Mouse (Mus musculus) CH12.LX (cell line): ENCODE measurements around the gene Gm12184. TPM values are rescaled to one million over a fixed set of nuclear protein-coding genes. Genes with fewer than 3 reads are reported as not detected.
"Not testable (repeated sequence)": the region's sequence is repeated elsewhere in the genome, so short reads cannot be mapped to it uniquely, and the experiment has no call there.

Source experiments
- DNase-seq: peaks from one replicate; pipeline ENCODE4 v3.0.0-alpha.2; 2013; ENCODE audit errors: extremely low read depth
- H3K27ac ChIP-seq: 2 replicates; pipeline ENCODE4 v1.5.1; 2012; ENCODE audit warnings: low read depth, mild to moderate bottlenecking, control low read depth, moderate library complexity; ENCODE audit not compliant: insufficient read depth
- H3K27me3 ChIP-seq: replicated peaks from 2 replicates; pipeline ENCODE3; 2012; ENCODE audit warnings: inconsistent platforms
- H3K36me3 ChIP-seq, 2 experiments: replicated peaks in 1 of 2; 2 replicates each; pipeline versions ENCODE3 to v1.6.1; 2012; ENCODE audit warnings: inconsistent platforms in 1 of 2, low read length in 1 of 2, mild to moderate bottlenecking in 1 of 2, mixed read lengths in 1 of 2, moderate library complexity in 1 of 2; ENCODE audit not compliant: control insufficient read depth in 1 of 2, insufficient read depth in 1 of 2
- H3K4me1 ChIP-seq, 2 experiments: 2 replicates each; pipeline ENCODE4 v1.6.1; 2012; ENCODE audit warnings: inconsistent platforms in 1 of 2, moderate library complexity in 1 of 2; ENCODE audit not compliant: insufficient read depth in 2 of 2, control insufficient read depth in 1 of 2
- H3K4me2 ChIP-seq: 2 replicates; pipeline ENCODE4 v1.6.1; 2012; ENCODE audit warnings: low read depth, mild to moderate bottlenecking, control low read depth; ENCODE audit not compliant: poor library complexity, insufficient read depth, severe bottlenecking
- H3K4me3 ChIP-seq, 3 experiments: fragments of 150-350 bp in 1 of 3; sonication (generic) in 1 of 3; replicated peaks in 1 of 3; 2 replicates each; pipeline versions ENCODE3 to v1.5.1; 2011 to 2012; ENCODE audit warnings: low read depth in 2 of 3, low read length in 2 of 3, mild to moderate bottlenecking in 2 of 3, moderate library complexity in 2 of 3, control low read depth in 1 of 3, improper control_type of control experiment in 1 of 3, inconsistent platforms in 1 of 3, mixed read lengths in 1 of 3; ENCODE audit not compliant: poor library complexity in 1 of 3
- H3K79me2 ChIP-seq: replicated peaks from 2 replicates; pipeline ENCODE4 v1.6.1; 2012; ENCODE audit warnings: mild to moderate bottlenecking, moderate library complexity; ENCODE audit not compliant: control insufficient read depth, poor library complexity, insufficient read depth, severe bottlenecking; ENCODE audit errors: extremely low read depth
- H3K9ac ChIP-seq: 2 replicates; pipeline ENCODE4 v1.6.1; 2012; ENCODE audit warnings: low read depth, mild to moderate bottlenecking, control low read depth, moderate library complexity; ENCODE audit not compliant: insufficient read depth
- H3K9me3 ChIP-seq: replicated peaks from 2 replicates; pipeline ENCODE3; 2012; ENCODE audit warnings: low read length, inconsistent platforms, mixed read lengths
- BHLHE40 ChIP-seq: IDR thresholded peaks from 2 replicates; pipeline ENCODE4 v1.6.1; 2011; ENCODE audit warnings: mild to moderate bottlenecking, low read depth, low read length, improper control_type of control experiment
- CHD1 ChIP-seq: IDR thresholded peaks from 2 replicates; pipeline ENCODE4 v1.6.1; 2012; ENCODE audit warnings: low read depth, low read length, improper control_type of control experiment, inconsistent platforms
- CHD2 ChIP-seq: IDR thresholded peaks from 2 replicates; pipeline ENCODE4 v1.6.1; 2011; ENCODE audit warnings: low read length, improper control_type of control experiment
- CTCF ChIP-seq, 2 experiments: IDR thresholded peaks in 1 of 2; conservative IDR thresholded peaks in 1 of 2; 2 replicates each; pipeline ENCODE4 v1.5.1; 2011 to 2012; ENCODE audit warnings: low read depth in 2 of 2, low read length in 2 of 2, improper control_type of control experiment in 1 of 2, inconsistent platforms in 1 of 2, mild to moderate bottlenecking in 1 of 2, moderate library complexity in 1 of 2
- ELF1 ChIP-seq: IDR thresholded peaks from 2 replicates; pipeline ENCODE4 v1.6.1; 2014; ENCODE audit warnings: low read depth, mild to moderate bottlenecking, inconsistent platforms, low read length, improper control_type of control experiment
- EP300 ChIP-seq: IDR thresholded peaks from 2 replicates; pipeline ENCODE4 v1.6.1; 2011; ENCODE audit warnings: low read length, improper control_type of control experiment
- ETS1 ChIP-seq: conservative IDR thresholded peaks from 2 replicates; pipeline ENCODE4 v1.6.1; 2012; ENCODE audit warnings: low read depth, mild to moderate bottlenecking, inconsistent platforms, low read length, improper control_type of control experiment, moderate library complexity
- IRF4 ChIP-seq: IDR thresholded peaks from 2 replicates; pipeline ENCODE4 v1.6.1; 2014; ENCODE audit warnings: low read depth, mild to moderate bottlenecking, inconsistent platforms, low read length, improper control_type of control experiment
- JUN ChIP-seq: IDR thresholded peaks from 2 replicates; pipeline ENCODE4 v1.6.1; 2011; ENCODE audit warnings: low read depth, mild to moderate bottlenecking, low read length, improper control_type of control experiment, moderate library complexity; ENCODE audit not compliant: insufficient read depth
- MAFK ChIP-seq: IDR thresholded peaks from 2 replicates; pipeline ENCODE4 v1.6.1; 2011; ENCODE audit warnings: low read length, improper control_type of control experiment; ENCODE audit not compliant: insufficient replicate concordance
- MAZ ChIP-seq: IDR thresholded peaks from 2 replicates; pipeline ENCODE4 v1.6.1; 2012; ENCODE audit warnings: low read depth, mild to moderate bottlenecking, inconsistent platforms, low read length, improper control_type of control experiment, moderate library complexity
- MXI1 ChIP-seq: IDR thresholded peaks from 2 replicates; pipeline ENCODE4 v1.6.1; 2011; ENCODE audit warnings: mild to moderate bottlenecking, low read depth, low read length, improper control_type of control experiment
- NELFE ChIP-seq: IDR thresholded peaks from 2 replicates; pipeline ENCODE4 v1.6.1; 2011; ENCODE audit warnings: low read depth, low read length, improper control_type of control experiment
- NRF1 ChIP-seq: IDR thresholded peaks from 2 replicates; pipeline ENCODE4 v1.6.1; 2014; ENCODE audit warnings: low read depth, mild to moderate bottlenecking, inconsistent platforms, low read length, improper control_type of control experiment, moderate library complexity
- PAX5 ChIP-seq: IDR thresholded peaks from 2 replicates; pipeline ENCODE4 v1.6.1; 2012; ENCODE audit warnings: low read length, inconsistent platforms, mixed read lengths
- POLR2A ChIP-seq: IDR thresholded peaks from 2 replicates; pipeline ENCODE4 v1.6.1; 2011; ENCODE audit warnings: low read depth, mild to moderate bottlenecking, improper control_type of control experiment, low read length
- POLR2AphosphoS2 ChIP-seq: IDR thresholded peaks from 2 replicates; pipeline ENCODE4 v1.6.1; 2011; ENCODE audit warnings: low read depth, low read length, improper control_type of control experiment
- RAD21 ChIP-seq: IDR thresholded peaks from 2 replicates; pipeline ENCODE4 v1.6.1; 2011; ENCODE audit warnings: low read depth, mild to moderate bottlenecking, low read length, improper control_type of control experiment, moderate library complexity
- SIN3A ChIP-seq: IDR thresholded peaks from 2 replicates; pipeline ENCODE4 v1.6.1; 2012; ENCODE audit warnings: low read length, improper control_type of control experiment, inconsistent platforms
- TBP ChIP-seq: conservative IDR thresholded peaks from 2 replicates; pipeline ENCODE4 v1.6.1; 2011; ENCODE audit warnings: low read depth, low read length, improper control_type of control experiment
- USF1 ChIP-seq: IDR thresholded peaks from 2 replicates; pipeline ENCODE4 v1.6.1; 2014; ENCODE audit warnings: low read depth, mild to moderate bottlenecking, inconsistent platforms, low read length, improper control_type of control experiment
- USF2 ChIP-seq: conservative IDR thresholded peaks from 2 replicates; pipeline ENCODE4 v1.6.1; 2011; ENCODE audit warnings: low read depth, low read length, improper control_type of control experiment
- ZKSCAN1 ChIP-seq: IDR thresholded peaks from 2 replicates; pipeline ENCODE4 v1.6.1; 2012; ENCODE audit warnings: low read depth, inconsistent platforms, low read length, improper control_type of control experiment, borderline replicate concordance
- ZNF384 ChIP-seq: IDR thresholded peaks from 2 replicates; pipeline ENCODE4 v1.6.1; 2012; ENCODE audit warnings: low read depth, low read length, improper control_type of control experiment, inconsistent platforms
- dilution Hi-C: fragments of 300-500 bp; cut with MboI; formaldehyde crosslinking; loops from 2 replicates; pipeline ENCODE4 v1.14.3; 2020; ENCODE audit warnings: low sequenced_read_pairs; ENCODE audit not compliant: extremely low pct_unique_long_range_greater_than_20kb, extremely low pct_ligation_motif_present
- in situ Hi-C: fragments of 300-500 bp; cut with MboI; formaldehyde crosslinking; loops from 3 replicates; pipeline ENCODE4 v1.14.3; 2019; ENCODE audit warnings: low sequenced_read_pairs, low pct_ligation_motif_present, low pct_unique_long_range_greater_than_20kb, mixed read lengths
- polyA plus RNA-seq: library from polyadenylated mRNA; unstranded; fragments of >175 nt; gene quantifications from 2 replicates; pipeline ENCODE4 v1.2.1, GENCODE M21; 2012; ENCODE audit warnings: low read depth; ENCODE audit not compliant: insufficient read length
- total RNA-seq, 2 experiments: library from RNA; depleted of rRNA; stranded (reverse); fragments of 300-350 nt in 1 of 2; fragments of >200 nt in 1 of 2; gene quantifications; 2 replicates each; pipeline ENCODE4 v1.2.3; 2012 to 2014

Gene Gm12184
- total RNA-seq (2012; rRNA removed) = 6.8 and 7.1 TPM in 2 replicates
- 51.6 and 61.0 TPM in 2 replicates for total RNA-seq (2014; rRNA removed)
- 5.6 and 17.1 TPM in 2 replicates for polyA plus RNA-seq

DNA sequence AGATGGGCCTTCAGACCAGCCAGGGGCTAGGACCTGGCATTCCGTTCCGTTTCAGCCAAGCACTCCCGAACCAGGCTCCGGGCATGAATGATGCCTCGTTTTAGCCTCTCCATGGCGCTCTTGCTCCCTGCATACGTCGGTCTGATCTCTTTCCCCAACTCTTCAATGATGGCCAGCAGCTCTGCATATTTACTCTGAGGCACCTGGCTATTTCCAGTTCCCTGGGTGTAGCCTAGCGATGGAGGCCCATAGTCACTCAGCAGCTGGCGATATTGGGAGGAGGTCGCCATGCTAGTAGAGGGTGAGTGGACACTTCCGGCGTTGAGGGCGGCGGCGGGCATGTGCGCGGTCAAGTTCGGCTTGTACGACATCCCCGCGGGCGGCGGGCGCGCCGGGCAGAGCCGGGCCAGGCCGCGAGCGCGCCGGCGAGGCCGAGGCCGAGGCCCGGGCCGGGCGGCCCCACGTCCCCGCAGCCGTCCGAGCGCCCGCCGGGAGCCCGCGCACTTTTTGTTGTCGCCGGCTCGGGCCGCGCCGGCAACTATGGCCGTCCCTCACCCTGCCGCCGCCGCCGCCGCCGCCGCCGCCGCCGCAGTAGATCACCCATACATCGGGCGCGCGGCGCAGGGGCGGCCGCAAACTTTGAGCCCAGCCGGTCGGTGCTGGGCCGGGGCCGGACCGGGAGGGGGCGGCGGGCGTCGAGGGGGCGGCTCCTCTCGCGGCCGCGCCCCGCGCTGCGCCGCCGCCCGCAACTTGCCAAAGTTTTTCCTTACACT is at the start of gene Gm12184, which contains the start of gene Trim7:
Gene Gm12184, minus strand, starts transcription at position 677 of the 773 bp plus-strand sequence.
Gene Trim7, plus strand, starts transcription at position 162 of the 773 bp plus-strand sequence.
- in situ Hi-C loops, DNase-seq, H3K79me2 ChIP-seq, H3K36me3 ChIP-seq, dilution Hi-C loops: not testable (repeated sequence)
- peaks cover 10 to 28% of the 10 kb centered on the region in 2 experiments for H3K4me1 ChIP-seq
- peak within 1 kb of the TSS; percentile 67 for H3K9ac ChIP-seq
- H3K9me3 ChIP-seq = peaks cover 12% of the 10 kb centered on the region
- H3K4me3 ChIP-seq = peak within 1 kb of the TSS; percentile 48 to 71 (median 62)
- H3K27me3 ChIP-seq = peaks cover 11% of the 10 kb centered on the region
- H3K4me2 ChIP-seq = peak within 1 kb of the TSS; percentile 56
- H3K27ac ChIP-seq = peak within 1 kb of the TSS; percentile 86
- TF ChIP-seq MXI1 (0 out of 2 replicates have a peak, but pooled peaks have one; percentile 19), CTCF (conservative IDR thresholded peaks at IDR 0.05 in 1 of 2, IDR thresholded peaks at IDR 0.05 in 1 of 2; ENCODE audit: low read depth in 2 of 2, low read length in 2 of 2) (peak in 1 of 2 experiments; percentile 10; a peak in 1 of 4 replicates)

DNA sequence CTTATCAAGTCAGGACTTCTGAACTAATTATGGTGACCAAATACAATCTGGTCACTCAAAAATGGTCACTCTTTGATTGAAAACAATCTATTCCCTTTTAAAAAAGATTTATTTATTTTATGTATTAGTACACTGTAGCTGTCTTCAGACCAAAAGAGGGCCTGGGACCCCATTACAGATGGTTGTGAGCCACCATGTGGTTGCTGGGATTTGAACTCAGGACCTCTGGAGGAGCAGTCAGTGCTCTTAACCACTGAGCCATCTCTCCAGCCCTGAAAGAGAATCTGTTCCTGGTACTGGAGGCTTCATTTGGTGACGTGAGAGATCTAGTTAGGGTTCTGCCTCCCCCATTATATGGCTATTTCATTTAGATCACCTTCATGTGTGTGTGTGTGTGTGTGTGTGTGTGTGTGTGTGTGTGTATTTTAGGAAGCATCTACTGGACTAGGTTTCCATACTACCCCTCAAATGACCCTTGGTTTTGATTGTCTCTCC is 48.9 kb upstream of the Gm12184 start:
- H3K36me3 ChIP-seq, in situ Hi-C loops, dilution Hi-C loops, H3K9ac ChIP-seq, H3K79me2 ChIP-seq, H3K27me3 ChIP-seq, H3K4me3 ChIP-seq, H3K4me2 ChIP-seq, H3K27ac ChIP-seq, H3K9me3 ChIP-seq: not testable (repeated sequence)
- TF ChIP-seq ELF1 = peak; percentile 51; the same call in 1 of the 2 replicates
- TF ChIP-seq TBP = peak; percentile 97
- H3K4me1 ChIP-seq = peaks cover 2 to 30% of the 10 kb centered on the region in 2 experiments; a peak in 2 of 4 replicates
- peak; percentile 40 for DNase-seq

DNA sequence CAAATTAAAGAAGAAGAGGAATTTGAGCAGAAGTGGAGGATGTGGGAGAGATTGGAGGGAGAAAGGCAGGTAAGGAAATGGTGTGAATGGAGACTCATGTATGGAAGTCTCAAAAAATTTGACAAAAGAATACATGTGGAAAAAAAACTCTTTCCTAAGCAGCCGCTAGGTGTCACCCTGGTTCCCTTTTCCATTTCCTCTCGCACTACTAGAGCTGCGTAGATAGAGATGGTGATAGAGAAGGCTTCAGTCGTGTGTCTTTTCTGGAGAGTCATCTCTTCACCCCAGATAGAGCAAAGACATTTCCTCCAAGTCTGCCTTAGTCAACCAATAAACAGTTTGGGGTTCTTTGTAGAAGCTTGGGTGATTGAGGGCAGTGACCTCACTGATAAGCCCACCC is 48.0 kb upstream of the Gm12184 start:
- peak; percentile 86 for DNase-seq
- Histone ChIP-seq H3K4me3 (no peak overlapping the region), H3K27ac (no peak overlapping the region), H3K79me2 (peaks cover 12% of the 10 kb centered on the region), H3K36me3 (peaks cover 0 to 4% of the 10 kb centered on the region in 2 experiments), H3K4me1 (peaks cover 2 to 37% of the 10 kb centered on the region in 2 experiments; a peak in 2 of 4 replicates), H3K4me2 (peak overlapping the region; percentile 41; the same call in 1 of the 2 replicates), H3K27me3 (no peaks in the 10 kb centered on the region), H3K9ac (no peak overlapping the region), H3K9me3 (no peaks in the 10 kb centered on the region)
- in situ Hi-C loops = loop anchor here (5.0 to 25.0 kb wide), 4 partner anchors 228 to 538 kb away; partner anchors contain the start of genes Mgat1 and Olfr1389
- dilution Hi-C loops = no loop called here
- TF ChIP-seq ETS1 = no peak
- peak; percentile 89 for TF ChIP-seq ZNF384
- TF ChIP-seq USF2 = no peak
- no peak for TF ChIP-seq MAFK
- peak; percentile 15; the same call in 1 of the 2 replicates for TF ChIP-seq JUN
- TF ChIP-seq EP300 = no peak
- no peak for TF ChIP-seq NELFE
- TF ChIP-seq SIN3A = no peak
- TF ChIP-seq RAD21 = peak; percentile 97
- TF ChIP-seq NRF1 = no peak
- no peak for TF ChIP-seq ZKSCAN1
- TF ChIP-seq IRF4 = peak; percentile 46; the same call in 1 of the 2 replicates
- no peak for TF ChIP-seq USF1
- TF ChIP-seq POLR2AphosphoS2 = no peak
- no peak for TF ChIP-seq BHLHE40
- TF ChIP-seq PAX5 = no peak
- TF ChIP-seq MAZ = no peak
- no peak for TF ChIP-seq CHD2
- TF ChIP-seq ELF1 = no peak
- TF ChIP-seq POLR2A = no peak
- TF ChIP-seq CHD1 = no peak
